Mouse (Mus musculus): ENCODE results near the gene Hip1. TPM values are rescaled to one million over a fixed set of nuclear protein-coding genes. Genes with fewer than 3 reads are reported as not detected.
"Not testable (repeated sequence)": the region's sequence is repeated elsewhere in the genome, so short reads cannot be mapped to it uniquely, and the experiment has no call there.

Hip1 gene
- polyA plus RNA-seq, 1 experiment, result 59.5 TPM

- H3K27ac ChIP-seq (ENCODE audit: insufficient read depth, low read depth, low read length), result no peak overlapping the region
- no peak overlapping the region for H3K4me3 ChIP-seq (ENCODE audit: insufficient read depth, low read length)
- TF ChIP-seq CTCF (IDR thresholded peaks at IDR 0.05; ENCODE audit: low read depth, low read length), result no peak
- no peak for TF ChIP-seq POLR2A (IDR thresholded peaks at IDR 0.05; ENCODE audit: borderline replicate concordance, low read depth, low read length)
- peaks cover 28% of the 10 kb centered on the region for H3K4me1 ChIP-seq (ENCODE audit: control insufficient read depth, insufficient read depth, low read length)
Measured at GRCm38 (mm10) chr5:135457961-135458360, 87.0 kb downstream of the Hip1 start.

GRCm38 (mm10) chr5:135456515-135456914, 88.4 kb downstream of the Hip1 start:
- Histone ChIP-seq H3K4me3 (ENCODE audit: insufficient read depth, low read length) (no peak overlapping the region), H3K27ac (ENCODE audit: insufficient read depth, low read depth, low read length) (no peak overlapping the region), H3K4me1 (ENCODE audit: control insufficient read depth, insufficient read depth, low read length) (peaks cover 17% of the 10 kb centered on the region)
- TF ChIP-seq CTCF (IDR thresholded peaks at IDR 0.05; ENCODE audit: low read depth, low read length), result no peak
- no peak for TF ChIP-seq POLR2A (IDR thresholded peaks at IDR 0.05; ENCODE audit: borderline replicate concordance, low read depth, low read length)

GRCm38 (mm10) chr5:135454256-135454655, 90.7 kb downstream of the Hip1 start:
- Histone ChIP-seq H3K27ac (ENCODE audit: insufficient read depth, low read depth, low read length) (no peak overlapping the region), H3K4me3 (ENCODE audit: insufficient read depth, low read length) (no peak overlapping the region), H3K4me1 (ENCODE audit: control insufficient read depth, insufficient read depth, low read length) (no peaks in the 10 kb centered on the region)
- TF ChIP-seq CTCF (IDR thresholded peaks at IDR 0.05; ENCODE audit: low read depth, low read length), result no peak
- no peak for TF ChIP-seq POLR2A (IDR thresholded peaks at IDR 0.05; ENCODE audit: borderline replicate concordance, low read depth, low read length)

GRCm38 (mm10) chr5:135451559-135451958, 93.4 kb downstream of the Hip1 start:
- not testable (repeated sequence) for H3K4me1 ChIP-seq (ENCODE audit: control insufficient read depth, insufficient read depth, low read length); H3K27ac ChIP-seq (ENCODE audit: insufficient read depth, low read depth, low read length); H3K4me3 ChIP-seq (ENCODE audit: insufficient read depth, low read length)

- no peak overlapping the region for H3K27ac ChIP-seq (ENCODE audit: insufficient read depth, low read depth, low read length)
- peaks cover 9% of the 10 kb centered on the region for H3K4me1 ChIP-seq (ENCODE audit: control insufficient read depth, insufficient read depth, low read length)
- TF ChIP-seq POLR2A (IDR thresholded peaks at IDR 0.05; ENCODE audit: borderline replicate concordance, low read depth, low read length), result no peak
- no peak for TF ChIP-seq CTCF (IDR thresholded peaks at IDR 0.05; ENCODE audit: low read depth, low read length)
- no peak overlapping the region for H3K4me3 ChIP-seq (ENCODE audit: insufficient read depth, low read length)
Measured at GRCm38 (mm10) chr5:135451100-135451499, 93.8 kb downstream of the Hip1 start.

DNA sequence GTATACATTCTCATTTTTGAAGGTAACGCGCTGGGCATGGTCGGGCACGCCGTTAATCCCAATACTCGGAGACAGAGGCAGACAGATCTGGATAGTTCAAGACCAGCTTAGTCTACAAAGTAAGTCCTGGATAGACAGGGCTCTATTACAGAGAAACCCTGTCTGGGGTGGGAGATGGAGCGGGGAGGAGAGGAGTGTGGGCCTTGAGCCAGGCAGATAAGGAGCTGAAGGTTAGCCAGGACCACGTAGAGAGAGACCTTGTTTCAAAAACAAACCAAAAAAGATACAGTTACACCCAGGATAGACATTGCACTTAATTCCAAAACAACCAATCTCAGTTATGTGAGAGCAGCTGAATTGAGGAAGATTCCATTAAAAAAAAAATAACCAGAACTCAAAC, 99.2 kb downstream of the Hip1 start:
- Histone ChIP-seq H3K4me3 (ENCODE audit: insufficient read depth, low read length) (no peak overlapping the region), H3K27ac (ENCODE audit: insufficient read depth, low read depth, low read length) (peak overlapping the region; percentile 69), H3K4me1 (ENCODE audit: control insufficient read depth, insufficient read depth, low read length) (peaks cover 18% of the 10 kb centered on the region)
- TF ChIP-seq POLR2A (IDR thresholded peaks at IDR 0.05; ENCODE audit: borderline replicate concordance, low read depth, low read length) (no peak), CTCF (IDR thresholded peaks at IDR 0.05; ENCODE audit: low read depth, low read length) (no peak)

- no peak for TF ChIP-seq POLR2A (IDR thresholded peaks at IDR 0.05; ENCODE audit: borderline replicate concordance, low read depth, low read length)
- no peak for TF ChIP-seq CTCF (IDR thresholded peaks at IDR 0.05; ENCODE audit: low read depth, low read length)
- no peak overlapping the region for H3K4me3 ChIP-seq (ENCODE audit: insufficient read depth, low read length)
- no peak overlapping the region for H3K27ac ChIP-seq (ENCODE audit: insufficient read depth, low read depth, low read length)
- peaks cover 20% of the 10 kb centered on the region for H3K4me1 ChIP-seq (ENCODE audit: control insufficient read depth, insufficient read depth, low read length)
Measured at GRCm38 (mm10) chr5:135442430-135442829, 102.5 kb downstream of the Hip1 start.

DNA sequence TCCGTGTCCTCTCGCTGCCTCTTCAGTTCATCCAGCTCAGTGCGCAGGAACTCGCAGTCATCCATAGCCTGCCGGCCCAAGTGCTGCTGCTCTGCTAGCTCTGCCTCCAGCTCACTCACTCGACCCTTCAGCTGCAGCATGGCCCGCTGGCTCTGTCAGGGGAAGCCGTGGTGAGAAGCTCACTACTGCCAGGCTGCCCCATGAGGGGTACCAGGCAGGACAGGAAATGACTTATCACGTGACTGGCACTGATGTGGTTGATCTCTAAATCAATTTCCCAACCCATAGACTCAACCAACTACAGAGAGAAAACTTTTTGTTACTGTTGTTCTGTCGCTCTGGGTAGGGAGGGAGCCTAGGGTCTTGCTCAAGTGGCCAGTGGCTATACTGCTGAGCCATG, 109.9 kb downstream of the Hip1 start:
- H3K27ac ChIP-seq (ENCODE audit: insufficient read depth, low read depth, low read length), result no peak overlapping the region
- H3K4me1 ChIP-seq (ENCODE audit: control insufficient read depth, insufficient read depth, low read length), result peaks cover 2% of the 10 kb centered on the region; the same call in 1 of the 2 replicates
- no peak overlapping the region for H3K4me3 ChIP-seq (ENCODE audit: insufficient read depth, low read length)
- TF ChIP-seq POLR2A (IDR thresholded peaks at IDR 0.05; ENCODE audit: borderline replicate concordance, low read depth, low read length), result no peak
- no peak for TF ChIP-seq CTCF (IDR thresholded peaks at IDR 0.05; ENCODE audit: low read depth, low read length)

GRCm38 (mm10) chr5:135433861-135434260, 111.1 kb downstream of the Hip1 start:
- TF ChIP-seq POLR2A (IDR thresholded peaks at IDR 0.05; ENCODE audit: borderline replicate concordance, low read depth, low read length), result no peak
- no peak for TF ChIP-seq CTCF (IDR thresholded peaks at IDR 0.05; ENCODE audit: low read depth, low read length)
- Histone ChIP-seq H3K4me3 (ENCODE audit: insufficient read depth, low read length) (no peak overlapping the region), H3K27ac (ENCODE audit: insufficient read depth, low read depth, low read length) (no peak overlapping the region), H3K4me1 (ENCODE audit: control insufficient read depth, insufficient read depth, low read length) (peaks cover 2% of the 10 kb centered on the region; the same call in 1 of the 2 replicates)

GRCm38 (mm10) chr5:135431111-135431510, 113.8 kb downstream of the Hip1 start:
- no peak for TF ChIP-seq POLR2A (IDR thresholded peaks at IDR 0.05; ENCODE audit: borderline replicate concordance, low read depth, low read length)
- no peak for TF ChIP-seq CTCF (IDR thresholded peaks at IDR 0.05; ENCODE audit: low read depth, low read length)
- Histone ChIP-seq H3K27ac (ENCODE audit: insufficient read depth, low read depth, low read length) (no peak overlapping the region), H3K4me3 (ENCODE audit: insufficient read depth, low read length) (no peak overlapping the region), H3K4me1 (ENCODE audit: control insufficient read depth, insufficient read depth, low read length) (no peaks in the 10 kb centered on the region)

- TF ChIP-seq CTCF (IDR thresholded peaks at IDR 0.05; ENCODE audit: low read depth, low read length) (peak; percentile 72), POLR2A (IDR thresholded peaks at IDR 0.05; ENCODE audit: borderline replicate concordance, low read depth, low read length) (no peak)
- no peak overlapping the region for H3K27ac ChIP-seq (ENCODE audit: insufficient read depth, low read depth, low read length)
- H3K4me3 ChIP-seq (ENCODE audit: insufficient read depth, low read length), result no peak overlapping the region
- no peaks in the 10 kb centered on the region for H3K4me1 ChIP-seq (ENCODE audit: control insufficient read depth, insufficient read depth, low read length)
Measured at GRCm38 (mm10) chr5:135428786-135429185, 116.1 kb downstream of the Hip1 start.
